Mouse (Mus musculus): Measurements from ENCODE around the gene Agtrap. TPM values are rescaled to one million over a fixed set of nuclear protein-coding genes. Genes with fewer than 3 reads are reported as not detected.

The Agtrap gene
- total and polyA plus RNA-seq, 2 experiments from 2014 or later = 4.2 to 7.9 TPM

DNA sequence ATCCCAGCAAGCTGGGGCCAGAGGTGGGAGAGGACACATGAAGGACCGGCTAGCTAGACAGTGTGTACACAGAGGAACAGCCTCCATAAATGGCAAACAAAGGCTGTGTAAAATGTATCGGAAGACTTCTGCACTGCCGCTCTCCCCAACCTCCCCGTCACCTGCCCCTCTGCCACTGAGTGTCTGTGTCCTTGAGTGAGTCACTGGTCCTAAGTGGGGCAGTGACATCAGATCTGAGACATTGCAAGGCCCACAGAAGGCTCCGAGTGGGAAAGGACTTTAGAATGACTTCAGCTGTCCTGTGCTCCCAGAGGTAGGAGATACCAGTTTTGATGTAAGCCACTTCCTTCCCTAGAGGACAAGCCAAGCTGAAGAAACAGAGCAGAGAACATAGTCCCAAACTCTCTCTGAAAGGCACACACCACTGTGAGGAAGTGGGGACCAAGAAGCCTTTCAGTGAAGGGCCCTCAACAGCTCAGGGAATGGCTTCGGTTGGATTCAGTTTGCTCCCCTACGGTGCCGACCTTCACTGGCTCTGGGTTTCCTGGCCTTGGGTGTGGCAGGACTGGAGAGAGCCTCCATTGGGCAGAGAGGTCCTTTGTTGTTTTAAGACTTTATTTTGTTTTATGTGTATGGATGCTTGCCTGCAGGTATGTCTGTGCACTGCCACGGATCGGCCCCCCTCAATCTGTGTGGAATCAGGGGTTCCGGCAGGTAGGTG is 4.9 kb upstream of the Agtrap start:
- Histone ChIP-seq H3K9me3 (ENCODE audit: low read length) (no peaks in the 10 kb centered on the region), H3K4me3 (ENCODE audit: low read depth, low read length) (no peak overlapping the region), H3K9ac (no peak overlapping the region), H3K4me1 (ENCODE audit: insufficient read depth) (peaks cover 5% of the 10 kb centered on the region; the same call in 1 of the 2 replicates), H3K27me3 (ENCODE audit: insufficient read depth, low read length) (no peaks in the 10 kb centered on the region), H3K36me3 (ENCODE audit: insufficient read depth) (no peaks in the 10 kb centered on the region), H3K27ac (ENCODE audit: low read depth, low read length) (no peak overlapping the region), H3K4me2 (ENCODE audit: low read depth) (no peak overlapping the region)
- DNase-seq (no peak), ATAC-seq (no peak)
- TF ChIP-seq CTCF (IDR thresholded peaks at IDR 0.05; ENCODE audit: low read depth) = no peak
- 91% methylated on average over 11 of the region's 11 CpGs for WGBS

DNA sequence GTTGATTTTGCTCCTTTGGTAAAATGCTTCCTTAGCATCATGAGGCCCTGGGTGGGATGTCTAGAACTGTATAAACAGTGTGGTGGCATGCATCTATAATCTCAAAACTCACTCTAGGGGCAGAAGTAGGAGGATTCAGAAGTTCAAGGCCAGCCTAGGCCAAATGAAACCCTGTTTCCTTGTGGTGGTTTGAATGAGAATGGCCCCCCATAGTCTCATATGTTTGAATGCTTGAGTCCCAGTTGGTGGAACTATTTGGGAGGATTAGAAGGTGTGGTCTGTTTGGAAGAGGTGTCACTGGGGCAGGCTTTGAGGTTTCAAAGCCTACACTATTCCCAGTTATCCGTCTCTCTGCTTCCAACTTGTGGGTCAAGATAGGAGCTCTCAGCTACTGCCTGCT is 3.4 kb upstream of the Agtrap start:
- H3K4me2 ChIP-seq (ENCODE audit: low read depth) = no peak overlapping the region
- no peak for DNase-seq
- H3K36me3 ChIP-seq (ENCODE audit: insufficient read depth) = no peaks in the 10 kb centered on the region
- H3K27me3 ChIP-seq (ENCODE audit: insufficient read depth, low read length) = no peaks in the 10 kb centered on the region
- no peak for TF ChIP-seq CTCF (IDR thresholded peaks at IDR 0.05; ENCODE audit: low read depth)
- no peak overlapping the region for H3K27ac ChIP-seq (ENCODE audit: low read depth, low read length)
- H3K9ac ChIP-seq = no peak overlapping the region
- ATAC-seq = no peak
- no peak overlapping the region for H3K4me3 ChIP-seq (ENCODE audit: low read depth, low read length)
- WGBS = 95% methylated on average over 1 of the region's 1 CpGs
- peaks cover 5% of the 10 kb centered on the region; the same call in 1 of the 2 replicates for H3K4me1 ChIP-seq (ENCODE audit: insufficient read depth)
- H3K9me3 ChIP-seq (ENCODE audit: low read length) = no peaks in the 10 kb centered on the region

GRCm38 (mm10) chr4:148089166-148089565 is 1.3 kb upstream of the Agtrap start:
- Histone ChIP-seq H3K9me3 (ENCODE audit: low read length) (no peaks in the 10 kb centered on the region), H3K27ac (ENCODE audit: low read depth, low read length) (no peak overlapping the region; the same call in 1 of the 2 replicates), H3K4me3 (ENCODE audit: low read depth, low read length) (no peak overlapping the region), H3K4me2 (ENCODE audit: low read depth) (no peak overlapping the region), H3K4me1 (ENCODE audit: insufficient read depth) (peaks cover 5% of the 10 kb centered on the region; the same call in 1 of the 2 replicates), H3K27me3 (ENCODE audit: insufficient read depth, low read length) (no peaks in the 10 kb centered on the region), H3K36me3 (ENCODE audit: insufficient read depth) (no peaks in the 10 kb centered on the region), H3K9ac (no peak overlapping the region)
- DNase-seq (no peak), ATAC-seq (no peak)
- WGBS = 59% methylated on average over 4 of the region's 4 CpGs
- no peak for TF ChIP-seq CTCF (IDR thresholded peaks at IDR 0.05; ENCODE audit: low read depth)

DNA sequence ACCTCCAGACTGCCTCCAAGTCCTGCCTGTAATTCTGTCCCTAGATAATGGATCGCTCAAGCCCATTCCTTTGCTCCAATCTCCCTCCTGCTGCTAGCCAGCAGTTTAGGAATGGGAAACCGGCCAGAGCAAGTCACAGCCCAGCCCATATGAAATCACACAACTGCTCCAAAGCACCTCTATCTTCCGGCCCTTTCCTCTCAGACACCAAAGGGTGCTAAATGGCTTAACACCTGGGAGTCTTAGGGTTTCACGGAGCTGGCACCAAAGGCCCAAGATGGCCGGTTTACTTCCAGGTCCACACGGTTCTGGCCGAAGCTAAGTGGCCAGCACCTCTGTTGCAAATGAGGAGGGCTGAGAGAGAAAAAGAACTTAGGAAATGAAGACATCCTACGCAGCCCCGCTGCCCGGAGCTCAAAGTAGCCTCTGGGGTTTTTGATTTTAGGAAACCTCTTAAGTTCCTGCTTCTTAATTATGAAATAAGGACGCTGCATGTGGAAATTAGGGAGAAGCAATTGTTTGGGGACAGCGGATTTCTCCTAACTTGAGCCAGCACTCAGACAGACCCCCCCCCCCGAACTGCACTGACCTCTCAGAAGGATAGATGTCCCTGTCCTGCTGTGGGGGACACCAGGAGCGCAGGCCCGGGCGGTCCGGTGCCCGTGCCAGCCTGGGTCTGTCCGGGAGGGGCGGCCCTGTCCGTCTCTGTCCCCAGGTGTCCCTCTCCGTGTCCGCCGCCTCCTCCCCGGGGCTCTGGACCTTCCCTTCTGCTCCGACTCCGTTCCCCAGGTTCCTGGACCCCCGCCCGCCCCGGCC is 532 bp downstream of the Agtrap start:
- peaks cover 5% of the 10 kb centered on the region; the same call in 1 of the 2 replicates for H3K4me1 ChIP-seq (ENCODE audit: insufficient read depth)
- H3K27ac ChIP-seq (ENCODE audit: low read depth, low read length) = peak overlapping the region; percentile 57; the same call in 1 of the 2 replicates
- 6% methylated on average over 28 of the region's 30 CpGs for WGBS
- H3K9me3 ChIP-seq (ENCODE audit: low read length) = no peaks in the 10 kb centered on the region
- TF ChIP-seq CTCF (IDR thresholded peaks at IDR 0.05; ENCODE audit: low read depth) = no peak
- DNase-seq (no peak), ATAC-seq (peak; percentile 23)
- peak overlapping the region; percentile 46 for H3K4me3 ChIP-seq (ENCODE audit: low read depth, low read length)
- H3K27me3 ChIP-seq (ENCODE audit: insufficient read depth, low read length) = no peaks in the 10 kb centered on the region
- peak overlapping the region; percentile 90 for H3K4me2 ChIP-seq (ENCODE audit: low read depth)
- H3K9ac ChIP-seq = peak overlapping the region; percentile 50
- H3K36me3 ChIP-seq (ENCODE audit: insufficient read depth) = no peaks in the 10 kb centered on the region

GRCm38 (mm10) chr4:148085907-148086305 is 1.9 kb downstream of the Agtrap start:
- H3K27ac ChIP-seq (ENCODE audit: low read depth, low read length) = no peak overlapping the region
- H3K9me3 ChIP-seq (ENCODE audit: low read length) = no peaks in the 10 kb centered on the region
- no peaks in the 10 kb centered on the region for H3K27me3 ChIP-seq (ENCODE audit: insufficient read depth, low read length)
- H3K4me3 ChIP-seq (ENCODE audit: low read depth, low read length) = no peak overlapping the region
- no peak for ATAC-seq
- H3K36me3 ChIP-seq (ENCODE audit: insufficient read depth) = no peaks in the 10 kb centered on the region
- no peak for DNase-seq
- peaks cover 5% of the 10 kb centered on the region; the same call in 1 of the 2 replicates for H3K4me1 ChIP-seq (ENCODE audit: insufficient read depth)
- H3K4me2 ChIP-seq (ENCODE audit: low read depth) = no peak overlapping the region
- WGBS = 77% methylated on average over 3 of the region's 3 CpGs
- H3K9ac ChIP-seq = no peak overlapping the region
- no peak for TF ChIP-seq CTCF (IDR thresholded peaks at IDR 0.05; ENCODE audit: low read depth)

GRCm38 (mm10) chr4:148085131-148085906 is 2.5 kb downstream of the Agtrap start:
- Histone ChIP-seq H3K27ac (ENCODE audit: low read depth, low read length) (no peak overlapping the region), H3K9ac (no peak overlapping the region), H3K36me3 (ENCODE audit: insufficient read depth) (no peaks in the 10 kb centered on the region), H3K27me3 (ENCODE audit: insufficient read depth, low read length) (no peaks in the 10 kb centered on the region), H3K4me1 (ENCODE audit: insufficient read depth) (peaks cover 5% of the 10 kb centered on the region; the same call in 1 of the 2 replicates), H3K9me3 (ENCODE audit: low read length) (no peaks in the 10 kb centered on the region), H3K4me3 (ENCODE audit: low read depth, low read length) (no peak overlapping the region), H3K4me2 (ENCODE audit: low read depth) (no peak overlapping the region)
- 55% methylated on average over 10 of the region's 10 CpGs for WGBS
- ATAC-seq (no peak), DNase-seq (no peak)
- no peak for TF ChIP-seq CTCF (IDR thresholded peaks at IDR 0.05; ENCODE audit: low read depth)
